Mouse (Mus musculus) liver, adult 2 months (tissue): ENCODE results near the gene Adam19.

Experiments
- CTCF ChIP-seq: fragments of 200-500 bp; IDR thresholded peaks from 2 replicates; pipeline ENCODE4 v1.5.1; 2011; ENCODE audit warnings: low read depth, low read length, control low read depth
- POLR2A ChIP-seq: fragments of 200-500 bp; IDR thresholded peaks from 2 replicates; pipeline ENCODE4 v1.6.1; 2011; ENCODE audit warnings: low read length, control low read depth; ENCODE audit not compliant: insufficient read depth; ENCODE audit errors: extremely low read depth

- TF ChIP-seq CTCF, result no peak
- TF ChIP-seq POLR2A, result no peak
These were observed 75.5 kb downstream of the Adam19 start for GRCm38 (mm10) chr11:46131022-46131986.
